Mouse (Mus musculus) limb, embryonic 14.5 days (tissue): ENCODE data around the gene Mrps27. TPM values are rescaled to one million over a fixed set of nuclear protein-coding genes. Genes with fewer than 3 reads are reported as not detected.
A peak's percentile ranks its signal among the peaks of the same experiment; 100 is the strongest.

Source experiments
- ATAC-seq: fragments of 200-750 bp; cut with Nextera tagmentation; 2 replicates; pipeline ENCODE4 v1.8.0; 2017; ENCODE audit warnings: low read depth, moderate number of reproducible peaks, moderate TSS enrichment; ENCODE audit not compliant: low FRiP score
- DNase-seq: peaks from one replicate; pipeline ENCODE4 v3.0.0-alpha.2; 2015; ENCODE audit warnings: low spot score
- H3K27ac ChIP-seq: fragments of 300-500 bp; sonication (generic); replicated peaks from 2 replicates; pipeline ENCODE4 v1.5.1; 2014; ENCODE audit warnings: low read depth, mild to moderate bottlenecking, low read length, moderate library complexity, mixed read lengths
- H3K27me3 ChIP-seq: fragments of 300-500 bp; sonication (generic); 2 replicates; pipeline ENCODE4 v1.6.1; 2014; ENCODE audit warnings: low read length, mixed read lengths; ENCODE audit not compliant: control insufficient read depth, insufficient read depth
- H3K36me3 ChIP-seq: fragments of 300-500 bp; sonication (generic); 2 replicates; pipeline ENCODE4 v1.6.1; 2014; ENCODE audit warnings: mild to moderate bottlenecking, low read length, moderate library complexity, mixed read lengths; ENCODE audit not compliant: control insufficient read depth, insufficient read depth
- H3K4me1 ChIP-seq: fragments of 300-500 bp; sonication (generic); 2 replicates; pipeline ENCODE4 v1.6.1; 2014; ENCODE audit warnings: antibody characterized with exemption, low read length, mixed read lengths; ENCODE audit not compliant: control insufficient read depth, insufficient read depth
- H3K4me2 ChIP-seq: fragments of 300-500 bp; sonication (generic); replicated peaks from 2 replicates; pipeline ENCODE4 v1.6.1; 2014; ENCODE audit warnings: low read depth, mild to moderate bottlenecking, low read length, moderate library complexity; ENCODE audit not compliant: severe bottlenecking
- H3K4me3 ChIP-seq: fragments of 300-500 bp; sonication (generic); replicated peaks from 2 replicates; pipeline ENCODE4 v1.5.1; 2014; ENCODE audit warnings: low read length
- H3K9ac ChIP-seq: fragments of 300-500 bp; sonication (generic); 2 replicates; pipeline ENCODE4 v1.6.1; 2014; ENCODE audit warnings: mild to moderate bottlenecking, low read depth, low read length, moderate library complexity; ENCODE audit not compliant: severe bottlenecking
- H3K9me3 ChIP-seq: fragments of 300-500 bp; sonication (generic); 2 replicates; pipeline ENCODE4 v1.6.1; 2016; ENCODE audit warnings: low read length; ENCODE audit not compliant: control insufficient read depth
- POLR2A ChIP-seq: fragments of 200-500 bp; IDR thresholded peaks from 2 replicates; pipeline ENCODE4 v1.8.0; 2012; ENCODE audit warnings: inconsistent platforms, mild to moderate bottlenecking, moderate library complexity, borderline replicate concordance; ENCODE audit not compliant: insufficient read depth, insufficient read length; ENCODE audit errors: extremely low read depth
- WGBS: fragments of 180-500 bp; shearing (Covaris S2); extraction: QIAGEN DNeasy Blood & Tissue Kit; methylation state at CpG from one replicate; pipeline ENCODE4 v1.1.7; 2014; 5-methylcytosine and 5-hydroxymethylcytosine counted together
- polyA plus RNA-seq, 2 experiments: library from polyadenylated mRNA; depleted of rRNA in 1 of 2; stranded (reverse) in 1 of 2; unstranded in 1 of 2; fragments of >200 nt; fragmentation: Nextera tagmentation in 1 of 2; extraction: Ambion mirVana in 1 of 2; gene quantifications; 2 replicates each; pipeline versions ENCODE4 v1.2.1 to v1.2.3; 2012 to 2014

The Mrps27 gene
- polyA plus RNA-seq, 2 experiments, result 36.6 to 54.1 TPM

DNA sequence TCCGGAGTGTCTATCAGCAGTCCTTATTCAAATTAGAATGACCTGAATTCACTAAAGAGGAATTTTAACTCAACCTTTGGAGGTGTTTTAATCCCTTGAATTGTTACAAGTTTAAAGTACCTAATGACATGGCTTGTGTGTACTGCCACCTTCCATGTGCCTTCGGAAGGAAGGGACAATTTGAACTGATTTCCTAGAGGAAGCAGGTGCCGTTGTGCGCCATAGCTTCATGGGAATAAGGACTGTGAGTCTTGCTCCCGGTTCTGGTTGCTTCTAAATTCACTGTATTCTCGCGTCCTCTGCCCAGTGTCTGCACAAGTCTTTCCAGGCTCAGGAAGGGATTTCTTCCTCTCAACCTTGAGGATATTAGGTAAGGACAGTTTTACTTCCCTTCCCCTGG lies 41.8 kb downstream of the Mrps27 start:
- Histone ChIP-seq H3K36me3 (peaks cover under 1% of the 10 kb centered on the region; the same call in 1 of the 2 replicates), H3K4me2 (no peak overlapping the region), H3K27ac (no peak overlapping the region), H3K4me3 (no peak overlapping the region), H3K4me1 (0 out of 2 replicates have a peak, but pooled peaks cover 5% of the 10 kb centered on the region), H3K27me3 (no peaks in the 10 kb centered on the region), H3K9me3 (no peaks in the 10 kb centered on the region), H3K9ac (no peak overlapping the region)
- no peak for ATAC-seq
- no peak for TF ChIP-seq POLR2A
- 83% methylated on average over 7 of the region's 7 CpGs for WGBS
- no peak for DNase-seq

DNA sequence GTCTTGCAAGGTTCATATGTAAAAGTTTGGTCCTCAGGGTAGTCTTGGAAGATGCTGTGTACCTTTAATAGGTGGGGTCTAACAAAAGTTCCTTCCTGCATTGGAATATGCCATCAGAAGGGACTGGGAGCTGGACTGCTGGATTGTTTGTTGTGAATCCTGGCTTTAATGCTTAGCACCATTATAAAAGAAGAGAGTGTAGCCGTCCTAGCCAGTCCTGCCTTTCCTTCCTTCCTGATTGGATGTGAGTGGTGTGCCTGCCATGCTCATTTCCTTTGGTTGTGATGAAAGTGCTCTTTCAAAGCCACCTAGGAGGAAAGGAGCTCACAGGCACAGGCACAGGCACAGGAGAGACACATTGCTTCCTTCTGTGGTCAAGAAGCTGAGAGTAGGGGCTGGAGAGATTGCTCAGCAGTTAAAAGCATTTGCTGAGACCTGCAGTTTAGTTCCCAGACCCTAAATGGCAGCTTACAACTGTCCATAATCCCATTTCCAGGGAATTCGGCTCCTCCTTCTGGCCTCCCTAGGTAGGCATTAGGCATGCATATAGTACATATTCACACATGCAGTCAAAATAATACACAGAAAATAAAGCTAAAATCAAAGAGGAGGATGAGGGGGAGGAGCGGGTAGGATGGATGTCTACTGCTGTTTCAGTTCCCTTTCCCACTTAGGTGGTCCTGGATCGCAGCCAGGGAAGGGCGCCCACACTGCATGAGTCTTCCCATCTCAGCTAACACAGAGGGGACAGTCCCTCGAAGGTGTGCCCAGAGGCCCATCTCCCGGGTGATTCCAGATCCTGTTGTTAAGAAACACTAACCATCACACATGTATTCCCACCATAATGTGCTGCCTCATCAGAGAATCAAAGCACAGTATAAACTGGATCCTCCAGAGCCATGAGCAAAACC lies 43.6 kb downstream of the Mrps27 start:
- no peak for TF ChIP-seq POLR2A
- 69% methylated on average over 7 of the region's 7 CpGs for WGBS
- Histone ChIP-seq H3K36me3 (no peaks in the 10 kb centered on the region), H3K4me1 (0 out of 2 replicates have a peak, but pooled peaks cover 5% of the 10 kb centered on the region), H3K27me3 (no peaks in the 10 kb centered on the region), H3K4me2 (no peak overlapping the region), H3K4me3 (no peak overlapping the region), H3K27ac (no peak overlapping the region), H3K9me3 (no peaks in the 10 kb centered on the region), H3K9ac (no peak overlapping the region)
- no peak for DNase-seq
- no peak for ATAC-seq

DNA sequence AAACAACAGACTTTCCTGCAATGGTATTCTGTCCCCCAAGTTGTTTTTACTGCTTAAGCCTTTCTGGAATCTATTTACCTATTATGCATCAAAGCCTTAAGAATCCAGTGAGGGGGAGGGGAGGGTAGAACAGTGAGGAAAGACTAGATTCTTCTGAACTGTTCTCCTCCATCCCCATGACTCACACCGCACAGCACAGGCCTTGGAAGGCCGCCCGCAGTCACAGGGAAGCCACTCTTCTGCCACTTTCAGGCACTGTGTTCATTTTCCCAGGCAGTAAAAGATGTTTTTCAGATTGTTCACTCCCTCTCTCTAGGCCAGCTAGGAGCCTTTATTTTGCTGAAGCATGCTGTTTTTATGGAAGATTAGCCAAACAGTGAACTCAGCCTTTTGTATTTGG lies 46.8 kb downstream of the Mrps27 start:
- Histone ChIP-seq H3K36me3 (no peaks in the 10 kb centered on the region), H3K4me2 (no peak overlapping the region), H3K9ac (no peak overlapping the region), H3K4me1 (peaks cover 5% of the 10 kb centered on the region; the same call in 1 of the 2 replicates), H3K4me3 (no peak overlapping the region), H3K9me3 (no peaks in the 10 kb centered on the region), H3K27me3 (no peaks in the 10 kb centered on the region), H3K27ac (no peak overlapping the region)
- ATAC-seq, result 0 out of 2 replicates have a peak, but pooled peaks have one; percentile 50
- DNase-seq, result no peak
- WGBS, result 74% methylated on average over 3 of the region's 3 CpGs
- TF ChIP-seq POLR2A, result no peak

DNA sequence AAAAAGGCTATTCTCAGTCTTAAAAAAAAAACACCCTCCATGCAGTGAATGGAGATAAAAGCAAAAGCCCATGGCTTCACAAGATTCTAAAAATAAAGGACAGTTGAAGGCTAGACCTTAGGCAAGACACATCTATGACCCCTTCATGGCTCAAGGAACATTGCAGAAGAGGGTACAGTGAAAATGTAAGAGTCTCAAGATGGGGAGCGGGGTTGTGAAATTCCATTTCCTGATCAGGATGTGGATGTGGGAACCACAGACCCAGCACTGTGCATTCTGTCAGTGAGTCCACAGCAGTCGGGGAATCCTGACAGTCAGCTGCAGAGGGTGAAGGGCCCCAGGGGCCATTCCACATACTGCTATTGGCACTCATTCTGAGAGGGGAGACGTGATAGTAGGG lies 48.5 kb downstream of the Mrps27 start:
- 82% methylated on average over 3 of the region's 3 CpGs for WGBS
- H3K4me1 ChIP-seq, result peaks cover 4% of the 10 kb centered on the region

DNA sequence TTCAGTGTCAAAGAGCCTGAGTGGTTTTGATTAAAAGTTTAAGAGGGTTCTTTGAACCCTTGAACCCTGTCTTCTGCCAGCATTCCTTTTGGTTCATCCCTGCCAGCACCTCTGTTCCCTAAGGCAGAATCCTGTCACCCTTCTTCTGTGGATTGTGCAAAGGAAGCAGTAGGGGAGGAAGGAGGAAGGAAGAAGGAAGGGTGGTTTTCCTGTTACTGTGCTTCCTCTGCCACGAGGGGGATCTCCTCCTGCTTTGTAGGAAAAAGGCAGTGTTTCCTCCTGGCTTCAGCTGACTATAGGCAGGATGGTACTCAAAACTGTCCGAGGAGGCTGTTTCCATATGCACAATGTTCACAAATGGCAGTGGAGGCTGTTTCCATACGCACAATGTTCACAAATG lies 50.1 kb downstream of the Mrps27 start:
- WGBS, result 64% methylated on average over 3 of the region's 3 CpGs
- TF ChIP-seq POLR2A, result no peak

More for the DNA sequence above, 48.5 kb downstream of the Mrps27 start:
- no peak overlapping the region for H3K9ac ChIP-seq
- H3K9me3 ChIP-seq, result no peaks in the 10 kb centered on the region
- ATAC-seq (no peak), DNase-seq (no peak)
- no peak overlapping the region for H3K4me2 ChIP-seq
- no peak overlapping the region for H3K27ac ChIP-seq
- no peaks in the 10 kb centered on the region for H3K27me3 ChIP-seq
- H3K36me3 ChIP-seq, result no peaks in the 10 kb centered on the region
- no peak for TF ChIP-seq POLR2A
- no peak overlapping the region for H3K4me3 ChIP-seq

More for the DNA sequence above, 50.1 kb downstream of the Mrps27 start:
- Histone ChIP-seq H3K9ac (no peak overlapping the region), H3K27me3 (no peaks in the 10 kb centered on the region), H3K9me3 (no peaks in the 10 kb centered on the region), H3K4me2 (no peak overlapping the region), H3K4me3 (no peak overlapping the region), H3K36me3 (no peaks in the 10 kb centered on the region), H3K27ac (no peak overlapping the region), H3K4me1 (peaks cover 5% of the 10 kb centered on the region)
- DNase-seq (no peak), ATAC-seq (no peak)
